Mouse (Mus musculus) kidney, postnatal 4 days (tissue): ENCODE measurements at regions not wholly inside any gene's neighbourhood (a gene's known extent, or its start where the extent isn't known, plus 50 kb on each side); places are given as distances from the start of the nearest gene placed in this dataset.
A peak's percentile ranks its signal among the peaks of the same experiment; 100 is the strongest.

Source experiments
- DNase-seq, 2 experiments: peaks; one replicate each; pipeline ENCODE4 v3.0.0; 2021; ENCODE audit warnings: mixed read lengths in 2 of 2

- no peak for DNase-seq
These were observed 923.2 kb upstream of the Gm7489 start for GRCm38 (mm10) chr15:52961491-52961890.

- DNase-seq = no peak
These were observed 920.8 kb upstream of the Gm7489 start for GRCm38 (mm10) chr15:52963918-52964317.

DNA sequence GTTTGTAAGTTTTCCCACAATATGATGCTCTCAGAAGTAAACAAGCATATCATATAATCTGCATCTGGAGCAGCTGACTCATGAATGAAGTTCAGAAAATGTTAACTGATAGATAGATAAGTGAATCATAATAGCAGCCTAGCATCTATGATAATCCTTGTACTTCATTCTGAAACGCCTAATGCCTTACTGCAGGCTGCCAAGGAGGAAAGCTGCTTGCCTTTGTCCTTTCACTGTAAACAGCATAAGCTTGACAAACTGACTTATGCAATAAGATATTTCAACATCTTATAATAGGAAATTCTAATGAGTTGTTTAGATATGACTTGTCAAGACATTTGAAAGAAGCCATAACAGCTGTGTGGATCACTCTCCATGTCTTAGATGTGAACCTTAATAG, 920.3 kb upstream of the Gm7489 start:
- no peak for DNase-seq

DNA sequence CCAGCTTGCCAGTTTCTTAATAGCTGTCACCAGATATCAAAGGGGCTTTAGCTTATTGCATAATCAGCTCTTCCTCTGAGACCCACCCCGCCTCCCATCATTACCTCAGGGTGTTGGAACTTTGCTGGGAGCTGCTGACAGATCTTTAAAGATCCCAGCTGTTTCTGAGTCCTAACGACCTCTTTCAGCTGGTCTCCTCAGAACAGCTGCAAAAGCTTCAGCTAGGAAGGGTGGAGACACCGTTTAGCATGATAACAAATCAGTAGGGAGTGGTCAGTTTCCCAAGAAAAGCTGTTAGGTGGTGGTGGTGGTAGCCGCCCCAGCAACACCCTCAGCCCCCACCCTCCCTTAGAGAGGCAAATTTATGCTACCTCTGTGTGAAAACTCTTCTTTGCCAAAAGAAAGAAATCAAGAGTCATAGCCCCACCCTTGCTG, 916.9 kb upstream of the Gm7489 start:
- DNase-seq = peak; percentile 43 to 55

DNA sequence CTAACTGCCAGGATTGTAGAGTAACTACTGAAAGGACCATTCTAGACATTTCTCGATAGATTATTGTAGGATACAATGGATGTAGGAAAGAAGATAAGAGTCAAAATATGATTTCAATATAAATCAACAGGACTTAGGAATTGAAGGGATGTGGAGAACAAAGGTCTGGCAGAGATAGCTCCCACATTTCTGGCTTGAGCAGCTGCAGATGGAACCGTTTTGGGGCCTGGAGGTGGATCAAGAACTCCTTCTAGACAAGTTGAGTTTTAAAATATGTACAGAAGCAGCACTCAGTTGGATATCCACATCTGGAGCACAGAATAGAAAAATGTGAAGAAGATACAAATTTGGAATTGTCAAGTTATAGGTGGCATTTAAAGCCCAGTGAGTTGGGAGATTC, 901.9 kb upstream of the Gm7489 start:
- no peak for DNase-seq

DNA sequence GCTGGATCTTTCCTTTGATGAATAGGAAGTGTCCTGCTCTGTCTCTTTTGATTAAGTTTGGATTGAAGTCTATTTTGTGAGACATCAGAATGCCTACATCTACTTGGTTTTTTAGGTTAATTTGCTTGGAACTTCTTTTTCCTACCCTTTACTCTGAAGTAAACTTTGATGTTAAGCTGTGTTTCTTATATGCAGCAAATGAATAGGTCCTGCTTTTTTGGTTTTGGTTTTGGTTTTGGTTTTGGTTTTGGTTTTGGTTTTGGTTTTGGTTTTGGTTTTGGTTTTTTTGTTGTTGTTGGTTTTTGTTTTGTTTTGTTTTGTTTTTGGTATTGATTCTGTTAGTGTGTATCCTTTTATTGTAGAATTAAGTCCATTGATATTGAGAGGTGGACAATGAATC, 894.1 kb upstream of the Gm7489 start:
- no peak for DNase-seq

- no peak for DNase-seq
These were observed 890.4 kb upstream of the Gm7489 start for GRCm38 (mm10) chr15:52994351-52994750.

DNA sequence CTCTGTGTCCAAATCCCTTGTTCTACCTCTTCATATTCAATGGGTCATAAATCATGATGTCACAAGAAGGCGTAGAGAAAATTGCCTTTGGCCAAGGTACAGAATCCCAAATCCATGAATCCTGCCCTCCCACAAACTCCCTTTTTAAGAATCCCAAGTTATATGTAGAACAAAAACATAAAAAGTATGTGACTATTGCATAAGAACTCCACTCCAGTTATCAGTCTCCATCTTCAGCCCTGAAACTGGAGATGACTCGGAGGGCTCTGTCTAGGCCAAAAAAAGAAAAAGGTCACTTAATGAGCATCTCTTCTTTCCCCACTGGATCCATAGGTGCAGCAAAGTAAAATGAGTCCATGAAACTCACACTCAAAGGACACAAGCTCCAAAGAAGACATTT, 885.5 kb upstream of the Gm7489 start:
- DNase-seq = no peak

GRCm38 (mm10) chr15:52999776-53000175, 884.9 kb upstream of the Gm7489 start:
- DNase-seq = no peak

DNA sequence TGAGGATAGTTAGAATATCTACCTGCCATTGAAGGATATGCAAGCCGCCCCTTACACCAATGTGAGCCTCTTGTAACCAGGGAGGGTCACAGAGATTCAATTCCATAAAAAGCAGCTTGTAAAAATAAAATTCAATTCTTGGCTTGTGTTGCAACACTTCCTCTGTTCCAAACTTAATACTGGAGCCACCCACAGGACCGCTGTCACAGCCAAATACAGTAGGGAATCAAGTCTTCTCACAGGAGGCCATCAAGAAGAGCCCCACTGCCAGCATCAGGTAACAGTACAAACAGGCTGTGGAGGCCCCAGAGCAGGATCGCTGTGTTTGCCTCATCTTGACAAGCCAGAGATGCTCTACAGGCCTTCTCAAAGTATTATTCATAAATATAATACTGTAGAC, 883.3 kb upstream of the Gm7489 start:
- DNase-seq = no peak

DNA sequence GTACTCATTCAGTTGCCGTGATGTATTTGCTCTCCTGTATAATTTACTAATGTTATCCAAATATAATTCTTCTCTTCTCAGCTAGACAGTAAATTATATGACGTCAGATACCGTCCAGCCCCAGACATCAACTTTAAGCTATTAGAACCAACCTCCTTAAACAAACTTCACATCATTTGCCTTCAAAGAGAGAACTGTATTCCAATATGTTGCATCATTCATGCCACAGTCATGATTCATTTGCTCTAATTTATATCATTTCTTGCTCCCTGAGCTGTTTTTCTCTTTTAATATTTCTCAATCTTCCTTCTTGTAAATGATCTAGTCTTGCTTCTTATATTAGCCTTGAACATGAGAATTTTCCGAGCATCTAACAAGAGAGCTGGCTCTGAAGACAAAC, 882.7 kb upstream of the Gm7489 start:
- no peak for DNase-seq

DNA sequence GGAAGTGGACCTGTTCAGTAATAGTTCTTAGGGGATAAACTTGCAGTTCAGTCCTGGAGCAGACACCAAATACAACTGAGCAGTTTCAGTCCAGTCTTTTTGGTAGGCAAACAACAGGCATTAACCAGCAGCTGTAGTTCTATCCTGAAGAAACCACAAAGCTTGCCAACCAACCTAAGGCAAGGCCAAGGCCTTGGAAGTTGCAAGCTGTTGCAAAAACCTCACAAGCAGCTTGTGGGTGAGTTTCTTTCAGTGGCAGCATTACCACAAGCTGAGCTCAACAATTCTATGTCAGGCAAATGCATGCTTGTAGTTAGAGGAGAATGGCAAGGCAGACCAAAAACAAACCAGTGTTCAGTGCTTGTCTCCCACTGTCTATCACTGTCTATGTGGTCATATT, 880.6 kb upstream of the Gm7489 start:
- DNase-seq = no peak

DNA sequence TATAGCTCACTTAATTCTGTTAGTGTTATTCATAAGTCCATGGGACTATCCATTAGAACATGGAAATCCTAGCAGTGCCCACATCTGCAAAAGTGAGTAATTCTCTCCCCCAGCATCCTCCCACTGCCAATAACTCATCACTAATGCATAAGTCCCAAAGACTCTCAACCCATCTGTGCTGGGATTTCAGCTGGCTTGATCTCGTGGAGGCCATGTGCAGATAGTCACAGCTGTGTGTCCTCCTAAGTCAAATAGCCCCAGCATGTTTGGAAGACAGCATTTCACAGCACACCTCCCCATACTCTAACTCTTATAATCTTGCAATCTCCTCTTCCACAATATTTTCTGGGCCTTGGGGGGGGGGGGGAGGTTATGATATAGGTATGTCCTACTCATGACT, 877.9 kb upstream of the Gm7489 start:
- DNase-seq = no peak

GRCm38 (mm10) chr15:53009337-53009736, 875.4 kb upstream of the Gm7489 start:
- DNase-seq = no peak
